Mouse (Mus musculus): Measurements from ENCODE around the gene Odf3l1. TPM values are rescaled to one million over a fixed set of nuclear protein-coding genes. Genes with fewer than 3 reads are reported as not detected.
"Not testable (repeated sequence)": the region's sequence is repeated elsewhere in the genome, so short reads cannot be mapped to it uniquely, and the experiment has no call there.

Gene Odf3l1
- 0.18 TPM in 1 of 2 replicates, not detected in the other for polyA plus RNA-seq (2015; fragmentation: Nextera tagmentation; extraction: Ambion mirVana)

DNA sequence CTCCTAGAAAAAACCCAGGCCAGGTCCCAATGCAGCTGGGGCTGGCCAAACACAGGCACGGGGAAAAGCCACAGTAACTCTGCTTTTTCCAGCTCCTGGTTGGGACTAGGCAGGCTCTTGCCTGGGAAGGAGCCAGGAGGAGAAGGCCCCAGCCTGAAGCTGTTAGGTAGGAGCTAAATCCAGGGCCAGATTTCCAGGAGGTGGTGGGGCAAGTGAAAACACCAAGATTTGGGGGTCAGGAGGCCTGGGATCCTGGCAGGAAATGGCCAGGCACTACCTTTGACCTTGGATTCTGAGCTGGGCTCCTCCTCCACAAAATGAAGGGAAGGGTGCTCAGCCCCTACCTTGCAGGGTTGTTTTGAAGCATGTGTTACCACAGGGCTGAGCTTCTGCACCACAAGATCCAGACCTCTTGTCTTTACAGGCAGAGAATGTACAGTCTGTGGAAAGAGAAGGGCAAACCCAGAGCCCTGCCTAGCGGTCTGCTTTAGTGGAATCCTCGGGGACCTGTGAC is at the start of gene Odf3l1:
Odf3l1 (minus strand) TSS at position 464 of the 514 bp plus-strand sequence.
- H3K36me3 ChIP-seq = no peaks in the 10 kb centered on the region
- H3K27ac ChIP-seq = no peak within 1 kb of the TSS
- peak within 1 kb of the TSS; percentile 26 for H3K4me3 ChIP-seq
- peaks cover 40% of the 10 kb centered on the region for H3K27me3 ChIP-seq
- no peaks in the 10 kb centered on the region for H3K9me3 ChIP-seq
- H3K4me2 ChIP-seq = peak within 1 kb of the TSS; percentile 47
- WGBS = 27% methylated on average over 3 of the region's 3 CpGs
- peaks cover 34% of the 10 kb centered on the region for H3K4me1 ChIP-seq (replicated peaks)
- H3K9ac ChIP-seq = peak within 1 kb of the TSS; percentile 49
- ATAC-seq (ENCODE audit: low FRiP score) = no peak

DNA sequence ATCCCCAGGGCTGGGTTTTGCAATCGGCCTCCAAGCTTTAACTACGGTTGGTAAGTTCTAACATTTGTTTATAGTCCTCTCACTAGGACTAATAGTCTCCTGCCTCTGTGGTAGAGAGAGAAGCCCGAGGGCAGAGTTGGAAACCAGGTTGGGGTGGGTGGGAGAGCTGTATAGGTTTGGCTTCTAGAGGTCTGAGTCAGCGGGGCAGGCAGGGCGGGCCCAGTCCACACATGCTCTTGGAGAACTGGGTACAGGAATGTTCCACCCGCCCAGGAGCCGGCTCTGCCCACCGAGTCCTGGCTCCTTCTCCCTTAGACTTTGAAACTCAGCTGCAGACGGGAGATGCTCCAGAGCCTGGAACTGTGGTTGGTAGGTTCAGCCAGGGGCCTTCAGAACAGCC is 49.5 kb upstream of the Odf3l1 start:
- Histone ChIP-seq H3K4me1 (replicated peaks) (no peaks in the 10 kb centered on the region), H3K4me2 (no peak overlapping the region), H3K27me3 (no peaks in the 10 kb centered on the region), H3K27ac (no peak overlapping the region), H3K36me3 (0 out of 2 replicates have a peak, but pooled peaks cover 12% of the 10 kb centered on the region), H3K9ac (no peak overlapping the region), H3K9me3 (no peaks in the 10 kb centered on the region), H3K4me3 (no peak overlapping the region)
- no peak for ATAC-seq (ENCODE audit: low FRiP score)
- 90% methylated on average over 9 of the region's 9 CpGs for WGBS

DNA sequence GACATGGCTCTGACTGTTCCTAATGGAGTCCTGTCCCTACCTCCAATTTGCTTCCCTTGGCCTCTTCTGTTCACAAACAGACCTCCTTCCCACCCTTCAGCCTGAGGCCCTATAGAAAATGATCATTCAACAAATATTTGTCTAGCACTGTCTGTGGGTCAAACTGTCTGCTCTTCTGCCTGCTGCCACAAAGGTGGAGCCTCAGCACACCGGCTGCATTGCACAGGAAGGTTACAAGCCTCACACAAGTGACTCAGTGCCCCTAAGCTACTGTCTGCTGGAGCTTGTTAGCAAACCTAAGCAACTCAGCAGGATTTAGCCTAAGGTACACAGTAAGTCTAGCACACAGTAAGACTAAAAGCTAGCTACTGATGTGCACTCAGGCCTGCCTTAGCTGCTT is 46.5 kb upstream of the Odf3l1 start:
- no peak overlapping the region for H3K27ac ChIP-seq
- H3K9ac ChIP-seq = no peak overlapping the region
- no peaks in the 10 kb centered on the region for H3K36me3 ChIP-seq
- WGBS = 75% methylated on average over 1 of the region's 1 CpGs
- H3K4me2 ChIP-seq = no peak overlapping the region
- H3K4me3 ChIP-seq = no peak overlapping the region
- H3K9me3 ChIP-seq = no peaks in the 10 kb centered on the region
- no peak for ATAC-seq (ENCODE audit: low FRiP score)
- no peaks in the 10 kb centered on the region for H3K27me3 ChIP-seq
- H3K4me1 ChIP-seq (replicated peaks) = no peaks in the 10 kb centered on the region

DNA sequence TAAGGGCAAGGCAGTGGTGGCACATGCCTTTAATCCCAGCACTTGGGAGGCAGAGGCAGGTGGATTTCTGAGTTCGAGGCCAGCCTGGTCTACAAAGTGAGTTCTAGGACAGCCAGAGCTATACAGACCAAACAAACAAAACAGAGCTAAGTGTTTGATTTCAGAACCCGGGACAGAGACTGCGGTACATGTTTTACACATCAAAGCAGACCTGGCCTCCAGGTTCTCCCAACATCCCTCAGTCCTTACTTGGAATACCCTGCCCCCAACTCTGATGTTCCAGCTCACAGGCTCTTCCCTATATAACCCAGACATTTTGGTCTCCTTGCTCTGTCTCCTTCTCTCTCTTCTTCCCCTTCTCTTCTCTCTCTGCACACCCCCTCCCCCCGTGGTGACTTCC is 45.5 kb upstream of the Odf3l1 start:
- H3K27ac ChIP-seq; ATAC-seq (ENCODE audit: low FRiP score); H3K4me3 ChIP-seq; H3K36me3 ChIP-seq; H3K4me1 ChIP-seq (replicated peaks); H3K9me3 ChIP-seq; H3K27me3 ChIP-seq; H3K9ac ChIP-seq; H3K4me2 ChIP-seq: not testable (repeated sequence)
- 51% methylated on average over 4 of the region's 4 CpGs for WGBS

DNA sequence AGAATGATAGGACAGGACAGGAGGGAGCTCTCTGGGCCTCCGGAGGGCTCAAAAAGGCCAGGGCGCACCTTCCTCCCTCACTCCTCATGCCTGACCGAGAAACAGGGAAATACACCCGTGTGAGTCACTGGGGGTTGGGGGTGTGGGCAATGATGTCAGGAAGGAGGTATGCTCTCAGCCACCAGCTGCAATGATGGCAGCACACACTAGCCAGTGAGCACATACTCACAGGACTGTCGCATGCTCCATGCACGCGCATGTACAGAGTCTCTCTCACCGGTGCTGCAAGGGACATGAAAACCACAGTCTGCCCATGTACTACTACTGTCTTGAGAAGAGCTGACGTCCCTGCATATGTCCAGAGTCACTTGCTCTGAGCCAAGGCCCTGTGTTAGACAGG is 43.1 kb upstream of the Odf3l1 start:
- Histone ChIP-seq H3K4me2 (no peak overlapping the region), H3K4me3 (no peak overlapping the region), H3K9ac (no peak overlapping the region), H3K9me3 (no peaks in the 10 kb centered on the region), H3K27me3 (no peaks in the 10 kb centered on the region), H3K36me3 (no peaks in the 10 kb centered on the region), H3K4me1 (replicated peaks) (no peaks in the 10 kb centered on the region), H3K27ac (no peak overlapping the region)
- ATAC-seq (ENCODE audit: low FRiP score) = no peak
- WGBS = 87% methylated on average over 9 of the region's 9 CpGs

DNA sequence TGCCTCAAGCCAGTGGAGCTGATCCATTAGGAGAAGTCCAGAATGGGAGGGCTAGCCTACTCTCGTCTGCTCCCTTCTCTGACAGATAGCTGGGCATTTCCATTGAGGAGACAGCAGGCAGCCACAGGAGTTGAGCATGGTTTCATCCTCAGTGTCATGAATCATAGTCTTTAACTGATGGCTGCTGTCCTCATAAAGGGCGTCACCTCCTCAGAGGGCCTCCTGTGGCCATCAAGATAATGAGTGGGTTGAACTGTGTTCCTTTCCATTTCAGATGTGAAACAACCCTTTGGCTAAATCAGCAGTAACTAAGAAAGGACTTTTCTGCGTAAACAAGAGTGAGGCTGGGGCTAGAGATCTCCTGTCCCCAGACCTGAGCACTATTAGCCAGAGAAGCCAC is 39.2 kb upstream of the Odf3l1 start:
- no peak overlapping the region for H3K4me2 ChIP-seq
- H3K36me3 ChIP-seq = no peaks in the 10 kb centered on the region
- ATAC-seq (ENCODE audit: low FRiP score) = no peak
- no peak overlapping the region for H3K9ac ChIP-seq
- no peaks in the 10 kb centered on the region for H3K9me3 ChIP-seq
- H3K4me1 ChIP-seq (replicated peaks) = peaks cover 5% of the 10 kb centered on the region; the same call in 1 of the 2 replicates
- H3K27me3 ChIP-seq = no peaks in the 10 kb centered on the region
- H3K27ac ChIP-seq = no peak overlapping the region
- H3K4me3 ChIP-seq = no peak overlapping the region
- 86% methylated on average over 3 of the region's 3 CpGs for WGBS

DNA sequence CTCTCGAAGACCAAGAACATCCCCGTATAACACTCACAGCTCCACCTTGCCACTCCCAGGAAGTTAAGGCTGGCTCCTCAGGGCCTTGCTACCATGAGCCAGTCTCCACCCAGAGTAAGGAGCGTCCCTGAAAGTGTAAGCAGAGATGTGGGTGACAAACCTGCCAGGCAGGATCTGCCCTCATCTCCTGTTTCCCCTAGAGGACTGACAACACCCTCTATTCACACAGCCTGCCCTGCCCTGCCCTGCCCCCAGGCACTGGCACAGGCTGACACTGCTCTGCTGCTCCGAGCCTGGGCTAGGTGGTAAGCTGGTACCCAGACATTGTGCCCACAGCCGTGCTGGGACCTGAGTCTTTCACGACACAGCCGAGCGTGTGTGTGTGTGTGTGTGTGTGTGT is 36.7 kb upstream of the Odf3l1 start:
- no peak overlapping the region for H3K4me2 ChIP-seq
- H3K4me3 ChIP-seq = no peak overlapping the region
- ATAC-seq (ENCODE audit: low FRiP score) = no peak
- no peaks in the 10 kb centered on the region for H3K36me3 ChIP-seq
- no peak overlapping the region for H3K27ac ChIP-seq
- 73% methylated on average over 8 of the region's 8 CpGs for WGBS
- no peaks in the 10 kb centered on the region; the same call in 1 of the 2 replicates for H3K27me3 ChIP-seq
- no peaks in the 10 kb centered on the region for H3K9me3 ChIP-seq
- no peak overlapping the region for H3K9ac ChIP-seq
- H3K4me1 ChIP-seq (replicated peaks) = peaks cover 5% of the 10 kb centered on the region; the same call in 1 of the 2 replicates

DNA sequence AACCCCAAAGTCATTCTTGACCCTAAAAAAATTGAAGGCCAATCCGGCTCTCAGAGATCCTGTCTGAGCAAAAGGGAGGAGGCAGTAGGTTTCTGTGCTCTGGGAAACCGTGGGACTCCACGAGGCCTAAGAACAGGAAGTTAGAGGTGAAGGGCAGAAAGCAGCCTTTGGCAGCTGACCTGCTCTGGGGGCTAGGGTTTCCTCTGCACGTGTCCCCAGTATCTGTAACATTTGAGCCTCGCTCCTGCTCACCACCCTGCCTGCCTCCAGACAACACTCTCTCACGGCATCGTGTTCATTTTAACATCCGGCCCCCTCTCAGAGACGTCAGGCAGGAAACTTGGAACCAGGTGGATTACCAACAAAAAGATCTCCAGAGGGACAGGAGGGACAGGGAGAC is 36.1 kb upstream of the Odf3l1 start:
- Histone ChIP-seq H3K4me1 (replicated peaks) (peaks cover 5% of the 10 kb centered on the region; the same call in 1 of the 2 replicates), H3K4me3 (no peak overlapping the region), H3K36me3 (no peaks in the 10 kb centered on the region), H3K4me2 (no peak overlapping the region), H3K9ac (no peak overlapping the region), H3K27ac (no peak overlapping the region), H3K27me3 (no peaks in the 10 kb centered on the region; the same call in 1 of the 2 replicates), H3K9me3 (no peaks in the 10 kb centered on the region)
- no peak for ATAC-seq (ENCODE audit: low FRiP score)
- 71% methylated on average over 9 of the region's 9 CpGs for WGBS

DNA sequence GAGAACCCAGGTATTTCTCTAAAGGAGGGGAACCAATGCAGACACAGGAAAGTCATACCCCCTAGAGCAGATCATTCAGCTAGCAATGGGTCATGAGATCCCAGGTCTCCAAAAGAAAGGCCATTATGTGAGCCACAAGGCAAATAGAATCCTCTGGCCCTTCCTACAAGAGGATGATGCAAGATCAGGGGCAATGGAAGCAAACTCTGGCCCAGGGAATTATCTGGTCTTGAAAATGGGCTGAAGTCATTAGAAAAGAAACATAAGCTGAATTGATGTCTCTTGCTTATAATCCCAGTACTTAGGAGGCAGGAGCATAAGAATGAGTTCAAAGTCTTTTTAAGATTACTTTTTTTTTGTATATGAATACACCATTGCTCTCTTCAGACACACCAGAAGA is 35.6 kb upstream of the Odf3l1 start:
- Histone ChIP-seq H3K4me3 (no peak overlapping the region), H3K27me3 (no peaks in the 10 kb centered on the region; the same call in 1 of the 2 replicates), H3K9ac (no peak overlapping the region), H3K36me3 (no peaks in the 10 kb centered on the region), H3K4me1 (replicated peaks) (peaks cover 5% of the 10 kb centered on the region; the same call in 1 of the 2 replicates), H3K27ac (no peak overlapping the region), H3K9me3 (no peaks in the 10 kb centered on the region), H3K4me2 (no peak overlapping the region)
- no peak for ATAC-seq (ENCODE audit: low FRiP score)

DNA sequence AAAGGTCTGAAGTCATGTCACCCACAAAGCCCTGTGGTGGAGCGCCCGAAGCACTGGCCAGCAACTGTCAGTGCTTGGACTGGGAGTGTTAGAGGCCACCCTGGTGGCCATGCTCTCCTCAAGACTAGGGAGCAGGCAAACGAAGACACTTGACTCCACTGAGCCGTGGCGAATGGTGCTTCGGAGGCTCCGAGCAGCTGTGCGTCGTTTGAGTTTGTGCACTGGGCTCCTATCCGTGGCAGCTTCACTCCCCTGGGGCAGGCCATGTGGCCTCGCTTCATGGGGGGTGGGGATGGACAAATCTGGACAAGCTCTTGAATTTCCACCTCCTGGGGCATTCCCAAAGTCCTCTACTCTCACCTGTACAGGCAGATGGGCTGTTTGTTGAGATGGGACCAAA is 34.9 kb upstream of the Odf3l1 start:
- Histone ChIP-seq H3K4me2 (no peak overlapping the region), H3K27ac (no peak overlapping the region), H3K9ac (no peak overlapping the region), H3K4me1 (replicated peaks) (peaks cover 5% of the 10 kb centered on the region; the same call in 1 of the 2 replicates), H3K36me3 (no peaks in the 10 kb centered on the region), H3K4me3 (no peak overlapping the region), H3K9me3 (no peaks in the 10 kb centered on the region), H3K27me3 (no peaks in the 10 kb centered on the region; the same call in 1 of the 2 replicates)
- ATAC-seq (ENCODE audit: low FRiP score) = no peak
- WGBS = 65% methylated on average over 11 of the region's 11 CpGs

DNA sequence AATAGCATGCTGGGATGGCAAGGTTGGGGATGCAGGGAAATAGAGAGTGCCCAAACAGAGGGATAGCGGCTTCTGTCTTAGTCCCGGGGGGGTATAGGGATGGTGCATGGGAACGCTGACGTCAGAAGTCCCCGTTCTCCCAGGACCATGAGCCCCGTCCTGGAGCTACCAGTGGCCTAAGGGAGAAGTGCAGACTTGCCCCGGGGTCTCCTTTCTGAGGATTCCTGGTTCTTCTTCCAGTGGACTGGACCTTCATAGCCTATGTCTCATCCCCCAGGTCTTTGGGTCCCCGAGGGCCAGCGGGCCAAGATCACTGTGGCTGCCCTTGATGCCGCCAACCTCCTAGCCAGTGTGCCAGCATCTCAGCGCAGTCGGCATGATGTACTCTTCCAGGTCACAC is 32.3 kb upstream of the Odf3l1 start:
- H3K4me1 ChIP-seq (replicated peaks) = peaks cover 22% of the 10 kb centered on the region
- H3K36me3 ChIP-seq = no peaks in the 10 kb centered on the region
- ATAC-seq (ENCODE audit: low FRiP score) = no peak
- H3K27me3 ChIP-seq = peaks cover 11% of the 10 kb centered on the region; the same call in 1 of the 2 replicates
- WGBS = 95% methylated on average over 12 of the region's 12 CpGs
- H3K4me3 ChIP-seq = no peak overlapping the region
- no peaks in the 10 kb centered on the region for H3K9me3 ChIP-seq
- no peak overlapping the region for H3K9ac ChIP-seq
- H3K4me2 ChIP-seq = no peak overlapping the region
- H3K27ac ChIP-seq = no peak overlapping the region

DNA sequence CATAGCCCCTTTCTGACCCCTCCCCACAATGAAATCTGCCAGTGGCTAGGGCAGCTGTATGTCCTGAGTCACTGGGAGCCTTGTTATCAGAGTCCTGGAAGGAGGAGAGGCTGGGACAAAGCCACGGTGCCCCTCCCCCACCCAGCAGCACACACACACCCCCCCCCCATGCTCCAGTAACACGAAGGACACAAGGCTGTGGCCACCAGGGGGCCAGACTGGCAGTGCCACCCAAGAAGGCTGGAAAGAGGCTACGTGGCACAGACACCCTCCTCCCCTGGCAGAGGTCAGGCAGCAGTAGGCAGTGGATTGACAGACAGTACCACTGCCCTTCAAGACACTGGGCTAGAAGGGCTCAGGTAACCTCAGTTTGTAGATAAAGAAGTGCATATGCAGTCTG is 29.5 kb upstream of the Odf3l1 start:
- WGBS = 16% methylated on average over 3 of the region's 3 CpGs
- H3K27me3 ChIP-seq = peaks cover 15% of the 10 kb centered on the region; the same call in 1 of the 2 replicates
- ATAC-seq (ENCODE audit: low FRiP score) = no peak
- no peak overlapping the region for H3K4me2 ChIP-seq
- no peak overlapping the region for H3K4me3 ChIP-seq
- peaks cover 26% of the 10 kb centered on the region for H3K4me1 ChIP-seq (replicated peaks)
- H3K9me3 ChIP-seq = no peaks in the 10 kb centered on the region
- peak overlapping the region; percentile 19; the same call in 1 of the 2 replicates for H3K9ac ChIP-seq
- H3K27ac ChIP-seq = no peak overlapping the region
- H3K36me3 ChIP-seq = no peaks in the 10 kb centered on the region

DNA sequence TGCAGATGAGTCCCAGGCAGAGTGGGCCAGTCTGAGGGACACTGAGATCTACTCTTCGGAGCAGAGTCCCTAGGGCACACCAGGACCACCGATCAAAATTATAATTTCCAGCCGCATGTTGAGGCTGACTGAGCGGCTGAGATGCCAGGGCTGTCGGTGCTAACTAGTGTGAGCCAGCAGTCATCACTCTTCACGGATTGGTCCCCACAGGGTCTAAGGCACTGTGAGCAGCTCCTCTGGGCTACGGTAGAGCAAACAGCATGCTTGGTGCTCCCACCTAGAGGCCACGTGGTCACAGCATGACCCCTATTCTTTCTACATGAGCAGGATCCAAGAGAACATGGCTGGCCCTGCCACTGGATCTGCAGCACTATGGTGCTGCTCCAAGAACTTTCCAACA is 28.8 kb upstream of the Odf3l1 start:
- no peak overlapping the region for H3K4me2 ChIP-seq
- H3K27ac ChIP-seq = no peak overlapping the region
- H3K4me1 ChIP-seq (replicated peaks) = peaks cover 26% of the 10 kb centered on the region
- no peak for ATAC-seq (ENCODE audit: low FRiP score)
- no peak overlapping the region for H3K4me3 ChIP-seq
- no peaks in the 10 kb centered on the region for H3K36me3 ChIP-seq
- WGBS = 49% methylated on average over 8 of the region's 8 CpGs
- H3K9ac ChIP-seq = peak overlapping the region; percentile 19; the same call in 1 of the 2 replicates
- no peaks in the 10 kb centered on the region for H3K9me3 ChIP-seq
- H3K27me3 ChIP-seq = peaks cover 15% of the 10 kb centered on the region; the same call in 1 of the 2 replicates

Measured in hindbrain, embryonic 13.5 days (tissue).